Mouse (Mus musculus): ENCODE data around the gene Tbl1xr1.

Gene Tbl1xr1

DNA sequence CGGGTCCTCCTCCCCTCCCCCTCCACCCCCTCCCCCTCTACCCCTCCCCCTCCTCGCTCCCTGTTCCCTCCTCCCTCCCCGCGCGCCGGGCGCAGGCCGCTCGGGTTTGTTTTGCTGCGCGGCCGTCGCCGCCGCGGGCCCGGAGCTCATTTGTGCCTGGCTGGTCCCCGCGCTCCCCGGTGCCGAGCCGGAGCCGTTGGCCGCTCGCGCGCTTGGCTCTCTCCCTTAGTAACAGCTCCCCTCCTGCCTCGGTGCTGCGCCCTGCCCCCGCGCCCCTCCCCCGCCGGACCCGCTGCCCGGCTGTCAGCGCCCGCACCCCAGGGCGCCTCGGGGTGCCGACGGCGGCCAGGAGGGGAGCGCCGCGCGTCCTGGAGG is at the start of gene Tbl1xr1:
Gene Tbl1xr1 (plus strand): TSS at position 92 of the 375 bp plus-strand sequence.
- DNase-seq (ENCODE audit: low read depth, low spot score) = peak; percentile 77

GRCm38 (mm10) chr3:22038004-22038403 is 38.4 kb upstream of the Tbl1xr1 start:
- no peak for DNase-seq (ENCODE audit: low read depth, low spot score)

GRCm38 (mm10) chr3:22039036-22039795 is 37.2 kb upstream of the Tbl1xr1 start:
- DNase-seq (ENCODE audit: low read depth, low spot score) = no peak

- no peak for DNase-seq (ENCODE audit: low read depth, low spot score)
Observed at GRCm38 (mm10) chr3:22040627-22041026, 35.8 kb upstream of the Tbl1xr1 start.

- no peak for DNase-seq (ENCODE audit: low read depth, low spot score)
Observed at GRCm38 (mm10) chr3:22047203-22047602, 29.2 kb upstream of the Tbl1xr1 start.

DNA sequence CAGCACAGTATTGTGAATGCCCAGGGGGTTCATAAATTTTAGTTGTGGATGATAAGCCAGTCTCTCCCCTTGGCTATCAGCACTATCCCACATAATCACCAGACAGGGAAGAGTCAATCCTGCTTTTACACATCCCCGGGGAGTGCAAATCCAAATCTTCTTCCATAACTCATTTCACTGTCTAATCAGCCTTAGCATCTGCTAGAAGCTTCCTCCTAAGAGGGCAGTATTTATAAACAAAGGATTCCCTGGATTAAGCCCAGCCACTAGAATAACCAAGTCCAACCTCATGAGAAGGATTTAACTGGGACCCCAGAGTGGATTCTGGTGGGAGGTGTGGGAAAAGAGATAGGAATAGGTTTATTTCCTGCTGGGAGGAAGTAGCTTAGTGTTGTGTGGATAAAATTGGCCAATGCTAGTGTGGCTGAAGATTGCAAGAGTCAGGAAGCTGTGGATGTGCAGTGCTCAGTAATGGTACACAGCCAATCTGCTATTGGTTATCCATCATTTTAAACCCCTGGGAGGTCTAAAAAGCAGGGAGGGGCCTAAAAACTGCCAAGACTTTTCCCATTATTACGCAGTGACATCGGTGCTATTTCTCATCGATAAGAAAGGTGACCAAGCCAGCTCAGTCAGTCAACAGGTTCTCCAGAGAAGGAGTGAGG is 19.7 kb upstream of the Tbl1xr1 start:
- no peak for DNase-seq (ENCODE audit: low read depth, low spot score)

DNA sequence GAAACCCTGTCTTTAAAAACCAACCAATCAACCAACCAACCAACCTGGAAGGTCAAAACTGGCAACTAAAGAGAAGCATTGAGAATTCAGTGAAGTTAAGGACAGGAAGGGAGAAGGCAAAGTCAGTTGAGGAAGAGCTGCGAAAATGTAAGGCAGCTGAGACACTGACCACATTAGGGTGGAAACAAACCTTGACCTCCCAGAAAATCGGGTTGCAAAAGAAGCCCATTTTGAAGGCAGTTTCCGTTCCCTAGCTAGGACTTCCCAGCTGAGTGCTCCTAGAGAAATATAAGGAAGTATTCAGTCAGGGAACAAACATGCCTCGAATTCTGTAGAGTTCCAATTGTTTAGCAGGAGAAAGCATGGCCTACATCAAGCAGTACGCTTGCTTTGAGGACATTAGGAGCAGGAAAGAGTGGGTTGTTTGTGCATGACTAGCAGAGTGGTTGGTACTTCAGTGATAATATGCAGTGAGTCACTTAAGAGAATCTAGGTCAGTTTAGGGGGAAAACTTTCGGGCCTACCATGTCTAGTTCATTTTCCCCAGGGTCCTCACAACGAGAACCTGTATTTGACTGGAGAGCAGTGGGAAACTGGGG is 18.1 kb upstream of the Tbl1xr1 start:
- no peak for DNase-seq (ENCODE audit: low read depth, low spot score)

DNA sequence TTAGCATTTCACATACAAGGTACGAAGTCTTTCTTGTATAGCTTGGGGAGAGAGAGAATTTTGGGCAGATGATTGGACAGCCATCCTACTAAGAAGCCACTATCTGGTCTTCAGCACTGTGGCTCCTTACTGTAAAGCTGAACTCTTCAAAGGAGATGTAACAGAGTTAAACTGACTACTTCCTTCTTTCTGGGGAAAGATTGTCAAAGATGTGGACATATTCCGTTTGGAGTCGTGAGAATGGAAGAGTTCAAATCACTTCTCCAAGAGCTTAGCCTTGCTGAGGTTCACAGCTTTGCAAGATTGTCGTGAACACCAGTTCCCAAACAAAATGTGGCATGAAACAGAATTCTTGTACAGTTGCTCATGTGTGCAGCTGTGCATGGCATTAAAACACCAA is 15.3 kb upstream of the Tbl1xr1 start:
- DNase-seq (ENCODE audit: low read depth, low spot score) = no peak

- DNase-seq (ENCODE audit: low read depth, low spot score) = peak; percentile 55
Observed at GRCm38 (mm10) chr3:22068621-22069020, 7.8 kb upstream of the Tbl1xr1 start.

DNA sequence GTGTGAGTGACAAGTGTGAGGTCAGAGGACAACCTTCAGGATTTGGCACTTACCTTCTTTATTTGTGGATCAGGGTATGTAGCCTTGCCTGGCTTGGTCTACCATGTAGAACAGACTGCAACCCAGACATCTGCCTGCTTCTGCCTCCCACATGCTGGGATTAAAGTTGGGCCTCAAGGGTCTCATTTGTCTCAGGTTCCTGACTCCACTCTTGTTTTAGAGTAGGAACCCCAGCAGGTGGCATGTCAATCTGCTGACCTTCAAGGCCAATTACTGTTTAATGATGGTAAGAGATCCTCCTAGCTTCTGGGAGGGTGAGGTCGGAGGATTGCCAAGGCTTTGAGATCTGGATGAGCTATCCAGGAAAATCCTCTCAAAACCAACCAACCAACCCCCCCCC is 2.5 kb upstream of the Tbl1xr1 start:
- no peak for DNase-seq (ENCODE audit: low read depth, low spot score)

DNA sequence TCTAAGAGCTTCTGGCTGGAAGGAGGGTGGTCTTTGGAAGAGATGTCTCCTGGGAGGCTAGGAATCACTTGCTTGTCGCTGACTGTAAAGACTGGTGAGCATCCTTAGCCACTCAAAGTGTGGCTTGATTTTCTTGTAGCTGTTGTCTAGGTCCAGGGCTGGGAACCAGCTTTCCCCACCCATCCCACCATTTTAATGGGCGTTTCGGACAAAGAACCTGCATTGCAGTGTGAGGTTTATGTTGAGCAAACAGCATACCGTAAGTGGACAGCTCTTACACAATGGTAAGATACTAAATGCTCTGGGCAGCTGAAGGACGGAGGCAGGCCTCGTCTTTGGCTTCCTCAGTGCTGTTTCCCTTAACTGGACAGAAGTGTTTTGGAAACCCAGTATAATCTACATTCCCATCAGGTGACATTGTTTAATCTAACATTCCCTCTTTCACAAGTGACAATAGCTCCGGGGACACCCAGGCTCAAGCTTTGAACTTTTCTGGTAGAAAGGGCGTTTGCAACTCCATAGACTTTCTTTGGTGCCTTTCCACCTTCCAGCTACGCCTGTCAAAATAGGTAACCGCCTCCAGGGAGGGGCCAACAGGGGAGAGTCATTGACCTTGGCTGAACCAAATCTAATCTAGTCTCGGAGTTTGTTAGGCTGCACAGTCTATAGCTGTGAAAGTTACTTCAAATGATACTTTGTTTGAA is 1.7 kb upstream of the Tbl1xr1 start:
- no peak for DNase-seq (ENCODE audit: low read depth, low spot score)

DNA sequence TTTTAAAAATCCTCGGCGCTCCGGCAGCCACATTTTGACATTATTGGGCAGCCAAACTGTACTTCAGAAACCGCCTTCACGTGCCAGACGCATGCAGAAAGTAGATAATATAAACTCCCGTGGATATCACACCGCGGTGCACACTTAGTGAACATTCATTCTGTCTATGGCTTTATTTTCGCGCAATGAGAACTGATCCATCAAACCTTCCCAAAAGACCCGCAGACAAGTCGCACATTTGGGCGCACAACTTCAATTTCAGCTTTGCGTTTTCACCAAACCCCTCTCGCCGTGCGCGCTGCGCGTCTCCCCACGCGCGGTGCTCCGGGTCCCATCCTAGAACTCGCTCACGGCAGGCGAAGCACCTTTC is 950 bp upstream of the Tbl1xr1 start:
- no peak for DNase-seq (ENCODE audit: low read depth, low spot score)

DNA sequence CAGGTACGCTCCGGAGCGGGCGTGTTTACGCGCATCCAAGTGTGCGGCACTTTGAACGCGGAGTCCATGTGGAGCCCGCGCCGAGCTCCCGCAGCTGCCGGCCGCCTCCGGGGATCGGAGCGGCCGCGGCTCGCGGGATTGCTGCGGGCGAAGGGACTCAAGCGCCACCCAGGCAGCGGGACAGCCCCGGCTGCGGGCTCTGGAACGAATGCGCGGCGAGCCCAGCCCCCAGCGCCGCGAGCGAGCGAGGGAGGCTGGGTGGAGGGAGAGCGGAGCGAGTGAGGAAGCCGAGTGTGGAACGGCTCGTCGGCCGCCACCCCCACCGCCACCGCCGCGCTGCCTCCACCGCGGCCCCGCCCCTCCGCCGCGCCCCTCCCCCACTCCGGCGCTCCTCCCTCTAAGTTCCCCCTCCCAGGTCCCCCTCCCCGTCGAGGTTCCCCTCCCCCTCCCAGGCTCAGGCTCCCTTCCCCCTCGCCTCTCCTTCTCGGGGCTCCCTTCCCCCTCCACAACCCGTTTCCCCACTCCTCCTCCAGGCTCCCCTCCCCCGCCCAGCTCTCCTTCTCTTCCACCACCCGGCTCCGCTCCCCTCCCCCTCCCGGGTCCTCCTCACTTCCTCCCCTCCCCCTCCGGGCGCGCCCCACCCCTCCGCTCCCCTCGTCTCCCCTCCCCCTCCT is 428 bp upstream of the Tbl1xr1 start:
- DNase-seq (ENCODE audit: low read depth, low spot score) = peak; percentile 9

- peak; percentile 57 for DNase-seq (ENCODE audit: low read depth, low spot score)
Observed at GRCm38 (mm10) chr3:22076936-22077656, 644 bp downstream of the Tbl1xr1 start.

DNA sequence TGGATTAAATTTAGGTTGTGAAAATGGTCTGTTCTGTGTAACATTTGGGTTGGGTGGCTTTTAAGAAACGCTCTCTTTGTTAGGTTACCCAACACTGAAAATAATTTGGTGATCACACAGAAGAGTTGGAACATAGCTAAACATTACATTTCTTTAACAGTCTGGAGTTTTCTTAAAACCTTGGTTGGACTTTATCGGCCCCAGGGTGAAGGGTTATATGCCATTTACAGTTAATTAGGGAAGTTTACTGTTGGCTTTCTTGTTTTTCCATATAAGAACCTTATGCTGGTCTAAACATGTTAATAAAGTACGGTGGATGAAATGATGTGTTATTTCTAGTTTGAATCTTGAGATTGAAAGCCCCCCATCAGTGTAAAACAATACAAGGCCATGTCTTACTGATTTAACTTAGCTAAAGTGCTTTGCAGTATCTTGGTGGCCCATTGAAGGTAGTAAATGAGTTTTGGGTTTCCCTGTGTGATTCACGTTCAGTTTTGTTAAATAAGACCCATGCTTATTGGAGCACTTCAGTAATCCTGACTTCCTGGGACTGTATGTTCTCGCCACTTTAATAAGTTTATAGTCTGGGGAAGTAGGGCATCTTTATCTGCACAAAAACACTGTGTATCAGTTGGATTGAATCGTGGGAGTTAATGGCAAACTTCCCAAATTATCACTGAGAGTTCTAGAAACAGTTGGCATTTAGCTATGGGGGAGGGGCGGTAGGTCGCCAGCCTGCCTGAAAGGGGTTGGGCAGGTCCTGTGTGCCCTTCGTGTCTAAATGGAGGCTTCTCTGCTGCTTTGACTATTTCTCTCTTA is 1.4 kb downstream of the Tbl1xr1 start:
- DNase-seq (ENCODE audit: low read depth, low spot score) = peak; percentile 51

- no peak for DNase-seq (ENCODE audit: low read depth, low spot score)
Observed at GRCm38 (mm10) chr3:22078529-22078928, 2.1 kb downstream of the Tbl1xr1 start.

DNA sequence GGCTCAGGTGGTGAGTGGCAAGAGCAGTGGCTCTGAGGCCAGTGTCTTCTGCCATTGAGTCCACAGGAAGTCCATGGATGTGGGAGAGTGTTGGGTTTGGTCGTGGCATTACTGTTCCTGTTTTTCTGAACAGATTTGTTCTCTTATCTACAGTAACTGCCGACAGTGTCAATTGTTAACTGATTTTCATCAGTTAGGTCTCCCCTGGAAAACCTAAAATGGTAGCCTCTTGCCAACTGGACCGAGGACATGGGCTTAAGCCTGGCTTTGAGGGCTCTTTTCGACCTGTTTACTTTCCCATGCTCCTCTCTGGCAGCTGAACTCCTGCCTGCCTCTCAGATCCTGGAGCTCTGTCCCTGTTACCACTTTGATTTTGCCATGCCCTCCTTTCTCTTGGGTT is 5.4 kb downstream of the Tbl1xr1 start:
- DNase-seq (ENCODE audit: low read depth, low spot score) = no peak

DNA sequence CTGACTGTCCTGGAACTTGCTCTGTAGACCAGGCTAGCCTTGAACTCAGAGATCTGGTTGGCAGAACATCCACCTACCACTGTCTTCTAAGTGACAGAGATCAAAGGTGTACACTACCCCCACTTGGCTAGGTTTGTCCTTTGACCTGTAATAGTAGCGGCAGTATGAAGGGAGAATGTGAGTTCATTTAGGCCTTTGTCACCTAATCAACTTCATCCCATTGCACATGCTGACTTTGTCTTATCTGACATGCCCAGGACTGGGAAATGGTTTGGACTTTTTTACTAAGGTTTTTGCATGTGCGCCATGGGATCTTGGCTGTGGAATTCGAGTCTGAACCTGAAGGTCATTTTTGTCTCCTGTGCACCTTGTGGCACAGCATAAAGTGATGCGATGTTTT is 6.4 kb downstream of the Tbl1xr1 start:
- DNase-seq (ENCODE audit: low read depth, low spot score) = no peak

GRCm38 (mm10) chr3:22084222-22084996 is 8.0 kb downstream of the Tbl1xr1 start:
- no peak for DNase-seq (ENCODE audit: low read depth, low spot score)

Data from 3T3-L1 (cell line).